Mouse (Mus musculus) CH12.LX (cell line): ENCODE results near the gene Cep55. TPM values are rescaled to one million over a fixed set of nuclear protein-coding genes. Genes with fewer than 3 reads are reported as not detected.

Experiments used
- DNase-seq: peaks from one replicate; pipeline ENCODE4 v3.0.0-alpha.2; 2013; ENCODE audit errors: extremely low read depth
- H3K27ac ChIP-seq: 2 replicates; pipeline ENCODE4 v1.5.1; 2012; ENCODE audit warnings: low read depth, mild to moderate bottlenecking, control low read depth, moderate library complexity; ENCODE audit not compliant: insufficient read depth
- H3K27me3 ChIP-seq: replicated peaks from 2 replicates; pipeline ENCODE3; 2012; ENCODE audit warnings: inconsistent platforms
- H3K36me3 ChIP-seq, 2 experiments: replicated peaks in 1 of 2; 2 replicates each; pipeline versions ENCODE3 to v1.6.1; 2012; ENCODE audit warnings: inconsistent platforms in 1 of 2, low read length in 1 of 2, mild to moderate bottlenecking in 1 of 2, mixed read lengths in 1 of 2, moderate library complexity in 1 of 2; ENCODE audit not compliant: control insufficient read depth in 1 of 2, insufficient read depth in 1 of 2
- H3K4me1 ChIP-seq, 2 experiments: 2 replicates each; pipeline ENCODE4 v1.6.1; 2012; ENCODE audit warnings: inconsistent platforms in 1 of 2, moderate library complexity in 1 of 2; ENCODE audit not compliant: insufficient read depth in 2 of 2, control insufficient read depth in 1 of 2
- H3K4me2 ChIP-seq: 2 replicates; pipeline ENCODE4 v1.6.1; 2012; ENCODE audit warnings: low read depth, mild to moderate bottlenecking, control low read depth; ENCODE audit not compliant: poor library complexity, insufficient read depth, severe bottlenecking
- H3K4me3 ChIP-seq, 3 experiments: fragments of 150-350 bp in 1 of 3; sonication (generic) in 1 of 3; replicated peaks in 1 of 3; 2 replicates each; pipeline versions ENCODE3 to v1.5.1; 2011 to 2012; ENCODE audit warnings: low read depth in 2 of 3, low read length in 2 of 3, mild to moderate bottlenecking in 2 of 3, moderate library complexity in 2 of 3, control low read depth in 1 of 3, improper control_type of control experiment in 1 of 3, inconsistent platforms in 1 of 3, mixed read lengths in 1 of 3; ENCODE audit not compliant: poor library complexity in 1 of 3
- H3K79me2 ChIP-seq: replicated peaks from 2 replicates; pipeline ENCODE4 v1.6.1; 2012; ENCODE audit warnings: mild to moderate bottlenecking, moderate library complexity; ENCODE audit not compliant: control insufficient read depth, poor library complexity, insufficient read depth, severe bottlenecking; ENCODE audit errors: extremely low read depth
- H3K9ac ChIP-seq: 2 replicates; pipeline ENCODE4 v1.6.1; 2012; ENCODE audit warnings: low read depth, mild to moderate bottlenecking, control low read depth, moderate library complexity; ENCODE audit not compliant: insufficient read depth
- H3K9me3 ChIP-seq: replicated peaks from 2 replicates; pipeline ENCODE3; 2012; ENCODE audit warnings: low read length, inconsistent platforms, mixed read lengths
- CHD1 ChIP-seq: IDR thresholded peaks from 2 replicates; pipeline ENCODE4 v1.6.1; 2012; ENCODE audit warnings: low read depth, low read length, improper control_type of control experiment, inconsistent platforms
- CHD2 ChIP-seq: IDR thresholded peaks from 2 replicates; pipeline ENCODE4 v1.6.1; 2011; ENCODE audit warnings: low read length, improper control_type of control experiment
- CTCF ChIP-seq, 2 experiments: IDR thresholded peaks in 1 of 2; conservative IDR thresholded peaks in 1 of 2; 2 replicates each; pipeline ENCODE4 v1.5.1; 2011 to 2012; ENCODE audit warnings: low read depth in 2 of 2, low read length in 2 of 2, improper control_type of control experiment in 1 of 2, inconsistent platforms in 1 of 2, mild to moderate bottlenecking in 1 of 2, moderate library complexity in 1 of 2
- ELF1 ChIP-seq: IDR thresholded peaks from 2 replicates; pipeline ENCODE4 v1.6.1; 2014; ENCODE audit warnings: low read depth, mild to moderate bottlenecking, inconsistent platforms, low read length, improper control_type of control experiment
- HCFC1 ChIP-seq: IDR thresholded peaks from 2 replicates; pipeline ENCODE4 v1.6.1; 2012; ENCODE audit warnings: low read depth, mild to moderate bottlenecking, inconsistent platforms, low read length, improper control_type of control experiment
- JUN ChIP-seq: IDR thresholded peaks from 2 replicates; pipeline ENCODE4 v1.6.1; 2011; ENCODE audit warnings: low read depth, mild to moderate bottlenecking, low read length, improper control_type of control experiment, moderate library complexity; ENCODE audit not compliant: insufficient read depth
- JUND ChIP-seq: conservative IDR thresholded peaks from 2 replicates; pipeline ENCODE4 v1.6.1; 2011; ENCODE audit warnings: low read depth, low read length, improper control_type of control experiment
- MAZ ChIP-seq: IDR thresholded peaks from 2 replicates; pipeline ENCODE4 v1.6.1; 2012; ENCODE audit warnings: low read depth, mild to moderate bottlenecking, inconsistent platforms, low read length, improper control_type of control experiment, moderate library complexity
- MYC ChIP-seq: IDR thresholded peaks from 2 replicates; pipeline ENCODE4 v1.6.1; 2011; ENCODE audit warnings: low read depth, mild to moderate bottlenecking, improper control_type of control experiment, low read length
- NELFE ChIP-seq: IDR thresholded peaks from 2 replicates; pipeline ENCODE4 v1.6.1; 2011; ENCODE audit warnings: low read depth, low read length, improper control_type of control experiment
- RAD21 ChIP-seq: IDR thresholded peaks from 2 replicates; pipeline ENCODE4 v1.6.1; 2011; ENCODE audit warnings: low read depth, mild to moderate bottlenecking, low read length, improper control_type of control experiment, moderate library complexity
- RCOR1 ChIP-seq: conservative IDR thresholded peaks from 2 replicates; pipeline ENCODE4 v1.6.1; 2012; ENCODE audit warnings: low read depth, mild to moderate bottlenecking, inconsistent platforms, low read length, improper control_type of control experiment
- SMC3 ChIP-seq: IDR thresholded peaks from 2 replicates; pipeline ENCODE4 v1.6.1; 2011; ENCODE audit warnings: low read depth, low read length, improper control_type of control experiment
- TCF12 ChIP-seq: IDR thresholded peaks from 2 replicates; pipeline ENCODE4 v1.6.1; 2014; ENCODE audit warnings: low read depth, mild to moderate bottlenecking, inconsistent platforms, low read length, improper control_type of control experiment
- UBTF ChIP-seq: IDR thresholded peaks from 2 replicates; pipeline ENCODE4 v1.6.1; 2012; ENCODE audit warnings: low read depth, mild to moderate bottlenecking, inconsistent platforms, low read length, improper control_type of control experiment, moderate library complexity
- ZC3H11A ChIP-seq: IDR thresholded peaks from 2 replicates; pipeline ENCODE4 v1.6.1; 2012; ENCODE audit warnings: low read depth, mild to moderate bottlenecking, inconsistent platforms, low read length, improper control_type of control experiment
- ZNF384 ChIP-seq: IDR thresholded peaks from 2 replicates; pipeline ENCODE4 v1.6.1; 2012; ENCODE audit warnings: low read depth, low read length, improper control_type of control experiment, inconsistent platforms
- dilution Hi-C: fragments of 300-500 bp; cut with MboI; formaldehyde crosslinking; loops from 2 replicates; pipeline ENCODE4 v1.14.3; 2020; ENCODE audit warnings: low sequenced_read_pairs; ENCODE audit not compliant: extremely low pct_unique_long_range_greater_than_20kb, extremely low pct_ligation_motif_present
- in situ Hi-C: fragments of 300-500 bp; cut with MboI; formaldehyde crosslinking; loops from 3 replicates; pipeline ENCODE4 v1.14.3; 2019; ENCODE audit warnings: low sequenced_read_pairs, low pct_ligation_motif_present, low pct_unique_long_range_greater_than_20kb, mixed read lengths
- polyA plus RNA-seq: library from polyadenylated mRNA; unstranded; fragments of >175 nt; gene quantifications from 2 replicates; pipeline ENCODE4 v1.2.1, GENCODE M21; 2012; ENCODE audit warnings: low read depth; ENCODE audit not compliant: insufficient read length
- total RNA-seq, 2 experiments: library from RNA; depleted of rRNA; stranded (reverse); fragments of 300-350 nt in 1 of 2; fragments of >200 nt in 1 of 2; gene quantifications; 2 replicates each; pipeline ENCODE4 v1.2.3; 2012 to 2014

The Cep55 gene
- total and polyA plus RNA-seq, 3 experiments = 29.6 to 76.2 (median 64.2) TPM

DNA sequence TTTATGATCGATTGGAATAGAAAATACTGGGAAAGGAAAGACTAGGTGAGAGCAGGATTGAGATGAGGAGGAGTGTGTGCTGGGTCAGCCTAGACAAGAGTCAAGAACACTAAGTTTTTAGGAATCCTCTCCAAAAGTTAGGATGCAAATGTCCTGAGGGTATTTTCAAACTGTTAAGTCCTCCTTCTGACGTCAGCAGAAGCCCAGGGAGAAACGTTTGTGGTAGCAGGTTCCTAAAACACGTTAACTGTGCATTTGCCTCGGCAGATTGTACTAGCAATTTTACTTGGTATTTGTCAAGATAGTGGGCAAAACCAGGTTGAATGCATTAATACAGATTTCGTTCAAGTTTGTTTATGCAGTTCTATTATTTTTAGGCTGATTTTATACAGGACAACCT lies 987 bp downstream of the Cep55 start:
- dilution Hi-C loops (no loop called here), in situ Hi-C loops (no loop called here)
- peaks cover 3 to 26% of the 10 kb centered on the region in 2 experiments; a peak in 3 of 4 replicates for H3K4me1 ChIP-seq
- no peak overlapping the region for H3K27ac ChIP-seq
- peak; percentile 44 for DNase-seq
- H3K9ac ChIP-seq = peak overlapping the region; percentile 87
- no peaks in the 10 kb centered on the region for H3K27me3 ChIP-seq
- peak overlapping the region; percentile 97 for H3K4me2 ChIP-seq
- H3K4me3 ChIP-seq = peak overlapping the region; percentile 90 to 92 (median 92)
- H3K79me2 ChIP-seq = peaks cover 23% of the 10 kb centered on the region
- no peak for TF ChIP-seq RAD21
- TF ChIP-seq CHD2 = no peak
- TF ChIP-seq RCOR1 = no peak
- TF ChIP-seq ZNF384 = no peak
- no peak for TF ChIP-seq SMC3
- no peak for TF ChIP-seq NELFE
- H3K36me3 ChIP-seq = peaks cover 12 to 40% of the 10 kb centered on the region in 2 experiments
- H3K9me3 ChIP-seq = no peaks in the 10 kb centered on the region

DNA sequence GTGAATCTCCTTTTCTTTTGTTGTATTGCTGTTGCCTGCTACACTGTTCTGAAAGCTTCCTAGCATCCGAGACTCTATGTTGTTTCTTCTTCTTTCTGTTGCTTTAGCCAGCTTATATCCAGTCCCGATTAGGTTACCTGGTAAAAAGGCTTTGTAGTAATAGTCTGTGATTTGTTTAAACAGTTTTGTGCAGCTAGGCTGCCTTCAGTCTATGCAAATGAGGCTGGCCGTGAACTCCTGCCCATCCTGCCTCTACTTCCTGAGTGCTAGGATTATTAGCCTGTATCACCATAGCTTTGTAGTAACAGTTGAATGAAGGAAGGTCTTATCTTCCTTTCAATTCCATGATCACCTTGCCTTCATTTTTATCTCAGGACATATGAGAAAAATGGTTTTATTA lies 1.5 kb downstream of the Cep55 start:
- Histone ChIP-seq H3K79me2 (peaks cover 23% of the 10 kb centered on the region), H3K9ac (peak overlapping the region; percentile 87; the same call in 1 of the 2 replicates), H3K27me3 (no peaks in the 10 kb centered on the region), H3K4me2 (peak overlapping the region; percentile 97; the same call in 1 of the 2 replicates), H3K4me3 (peak overlapping the region; percentile 33 to 92 (median 90)), H3K27ac (no peak overlapping the region), H3K9me3 (no peaks in the 10 kb centered on the region), H3K4me1 (peaks cover 3 to 26% of the 10 kb centered on the region in 2 experiments; a peak in 3 of 4 replicates), H3K36me3 (peaks cover 15 to 44% of the 10 kb centered on the region in 2 experiments)
- TF ChIP-seq ELF1 = peak; percentile 53
- no peak for TF ChIP-seq RAD21
- dilution Hi-C loops = no loop called here
- in situ Hi-C loops = no loop called here
- peak; percentile 46 for DNase-seq

GRCm38 (mm10) chr19:38056931-38057330 lies 2.1 kb downstream of the Cep55 start:
- H3K9me3 ChIP-seq = no peaks in the 10 kb centered on the region
- H3K9ac ChIP-seq = no peak overlapping the region
- TF ChIP-seq CTCF (conservative IDR thresholded peaks at IDR 0.05 in 1 of 2, IDR thresholded peaks at IDR 0.05 in 1 of 2; ENCODE audit: low read depth in 2 of 2, low read length in 2 of 2) = no peak
- no peak for TF ChIP-seq CHD1
- TF ChIP-seq MYC = no peak
- TF ChIP-seq MAZ = no peak
- no peak for TF ChIP-seq JUN
- no peak for TF ChIP-seq UBTF
- TF ChIP-seq NELFE = no peak
- TF ChIP-seq JUND = no peak
- no peak for TF ChIP-seq ZC3H11A
- no peak for TF ChIP-seq HCFC1
- TF ChIP-seq TCF12 = no peak
- TF ChIP-seq, all 38 proteins: peak for 0
- no peak for DNase-seq
- H3K27ac ChIP-seq = no peak overlapping the region
- no peaks in the 10 kb centered on the region for H3K27me3 ChIP-seq
- peak overlapping the region; percentile 26 for H3K4me2 ChIP-seq
- H3K79me2 ChIP-seq = peaks cover 23% of the 10 kb centered on the region
- H3K36me3 ChIP-seq = peaks cover 15 to 50% of the 10 kb centered on the region in 2 experiments
- H3K4me1 ChIP-seq = peaks cover 3 to 26% of the 10 kb centered on the region in 2 experiments; a peak in 3 of 4 replicates
- dilution Hi-C loops (no loop called here), in situ Hi-C loops (no loop called here)
- no peak overlapping the region for H3K4me3 ChIP-seq
